Mouse (Mus musculus) embryonic stem cell, embryonic (primary cell): ENCODE results near the gene Xab2.

ENCODE experiments used
- CTCF ChIA-PET, 4 experiments: fragments of 300-600 bp in 2 of 4; fragments of 350-600 bp in 2 of 4; sonication (Branson Sonifier 250); formaldehyde crosslinking; loops; one replicate each; lab custom pipeline; 2022; ENCODE audit warnings: inconsistent platforms in 2 of 4; lab: Charles Lee
- POLR2A ChIA-PET, 4 experiments: fragments of 300-600 bp in 2 of 4; fragments of 350-600 bp in 2 of 4; sonication (Branson Sonifier 250); formaldehyde crosslinking; loops; one replicate each; lab custom pipeline; 2022; ENCODE audit warnings: antibody characterized with exemption in 4 of 4, inconsistent platforms in 1 of 4; lab: Charles Lee

Xab2 gene

GRCm38 (mm10) chr8:3631478-3631875 is 10.4 kb upstream of the Xab2 start:
- CTCF ChIA-PET: interaction anchor here in 3 of 4 experiments (1.2 to 1.5 kb wide), 4 partner anchors 14 to 45 kb away, joined by 3 to 5 read pairs (median 4); partner anchors contain the start of gene Fcor (in 2 of the 3)
- POLR2A ChIA-PET: interaction anchor here in 2 of 4 experiments (0.6 to 3.3 kb wide), 31 partner anchors 8 to 370 kb away, joined by 3 to 16 read pairs (median 4); partner anchors contain the start of genes Camsap3 (in 2 of the 2), Pet100 (in 2 of the 2), Xab2 (in 2 of the 2) and C330021F23Rik (in 1 of the 2)

- ChIA-PET CTCF (interaction anchor here in 3 of 4 experiments (0.7 to 1.5 kb wide), 5 partner anchors 15 to 46 kb away, joined by 3 to 5 read pairs (median 3); partner anchors contain the start of gene Fcor (in 2 of the 3)), POLR2A (interaction anchor here in 2 of 4 experiments (0.6 to 3.3 kb wide), 32 partner anchors 8 to 130 kb away, joined by 3 to 16 read pairs (median 4); partner anchors contain the start of genes Camsap3 (in 2 of the 2), Pet100 (in 2 of the 2), Xab2 (in 2 of the 2) and C330021F23Rik (in 1 of the 2))
These were observed 9.7 kb upstream of the Xab2 start, which contains the start of gene Stxbp2 for GRCm38 (mm10) chr8:3630647-3631477. Gene Stxbp2 (plus strand): TSS chr8:3630955.

DNA sequence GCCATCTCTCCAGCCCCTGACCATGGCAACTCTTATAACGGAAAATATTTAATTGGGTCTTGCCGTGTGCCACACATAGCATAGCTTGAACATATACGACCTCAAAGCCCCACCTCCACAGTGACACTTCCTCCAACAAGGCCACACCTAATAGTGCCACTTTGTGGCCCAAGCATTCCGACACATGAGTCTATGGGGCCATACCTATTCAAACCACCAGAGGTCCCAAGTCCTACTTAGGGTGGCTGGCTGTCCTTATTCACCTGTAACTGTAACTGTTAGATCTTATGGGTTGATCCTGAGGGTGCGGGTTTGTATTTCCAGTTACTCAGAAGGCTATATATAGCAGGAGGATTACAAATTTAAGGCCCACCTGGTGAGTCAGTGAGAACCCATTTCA is 6.9 kb upstream of the Xab2 start:
- CTCF ChIA-PET: interaction anchor here in 3 of 4 experiments (0.6 to 3.4 kb wide), 11 partner anchors 14 to 228 kb away, joined by 3 to 23 read pairs (median 6); partner anchors contain the start of genes Fcor (in 3 of the 3) and Trappc5 (in 2 of the 3)
- POLR2A ChIA-PET: interaction anchor here in 2 of 4 experiments (0.8 to 2.3 kb wide), 9 partner anchors 9 to 240 kb away, joined by 3 to 7 read pairs (median 3); partner anchors contain the start of genes Fcor (in 1 of the 2) and Mcoln1 (in 1 of the 2)

DNA sequence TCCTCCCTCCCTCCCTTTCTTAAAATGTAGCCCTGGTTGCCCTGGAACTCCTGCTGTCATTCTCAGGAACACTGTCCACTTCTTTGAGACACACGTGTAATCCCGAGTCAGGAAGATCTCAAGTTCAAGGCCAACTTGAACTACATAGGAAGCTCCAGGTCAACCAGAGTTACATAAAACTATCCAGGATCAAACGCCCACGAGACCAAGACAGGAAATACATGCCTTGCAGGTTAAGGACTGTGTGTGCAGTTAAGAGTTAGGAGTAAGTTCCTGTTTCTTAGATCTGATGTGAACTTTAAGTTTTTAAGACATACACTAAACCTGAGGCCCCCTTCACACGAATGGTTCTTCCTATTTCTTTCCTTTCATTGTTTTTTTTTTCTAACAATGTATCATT is 5.9 kb upstream of the Xab2 start:
- ChIA-PET CTCF (interaction anchor here in 2 of 4 experiments (0.7 to 3.4 kb wide), 3 partner anchors 15 to 46 kb away, joined by 3 to 23 read pairs (median 11); partner anchors contain the start of gene Fcor (in 2 of the 2)), POLR2A (interaction anchor here in 3 of 4 experiments (0.7 to 1.6 kb wide), 5 partner anchors 11 to 239 kb away, joined by 3 to 4 read pairs (median 3); partner anchors contain the start of gene Fcor (in 1 of the 3))

GRCm38 (mm10) chr8:3625445-3625844 is 4.3 kb upstream of the Xab2 start, which contains the start of gene Pcp2:
Gene Pcp2 (minus strand): TSS chr8:3625545.
- POLR2A ChIA-PET: interaction anchor here in 3 of 4 experiments (0.7 to 1.5 kb wide), 5 partner anchors 8 to 165 kb away, joined by 3 to 5 read pairs (median 4); no protein-coding TSS in a partner anchor
- CTCF ChIA-PET: no interaction called here

DNA sequence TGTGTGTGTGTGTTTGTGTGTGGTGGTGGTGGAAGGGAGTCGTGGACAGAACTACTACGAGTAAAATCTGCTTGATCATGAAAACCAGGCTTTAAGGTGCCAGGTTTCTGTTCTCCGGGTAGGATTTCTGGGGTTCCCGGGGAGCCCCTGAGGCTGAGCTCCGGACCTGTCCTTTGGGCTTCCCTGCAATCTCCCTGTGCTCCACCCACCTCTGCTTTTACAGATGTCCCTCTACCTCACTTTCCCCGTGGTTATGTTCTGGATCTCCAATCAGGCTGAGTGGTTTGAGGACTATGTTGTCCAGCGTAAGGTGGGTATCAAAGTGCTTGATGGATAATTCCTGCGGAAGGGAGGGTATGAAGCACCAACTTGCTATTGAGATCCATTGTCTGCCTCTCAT is 1.0 kb upstream of the Xab2 start:
- CTCF ChIA-PET: interaction anchor here in 3 of 4 experiments (0.7 to 1.5 kb wide), 4 partner anchors 21 to 63 kb away, joined by 4 to 8 read pairs (median 4); partner anchors contain the start of gene Fcor (in 1 of the 3)
- POLR2A ChIA-PET: interaction anchor here (0.5 to 5.3 kb wide), 37 partner anchors 8 to 544 kb away, joined by 3 to 48 read pairs (median 4); partner anchors contain the start of genes Fcor (in 2 of the 4), Mcoln1 (in 2 of the 4), Stxbp2 (in 2 of the 4) and Trappc5 (in 2 of the 4)

- POLR2A ChIA-PET: interaction anchor here (0.6 to 10.2 kb wide), 25 partner anchors 8 to 229 kb away, joined by 3 to 113 read pairs (median 5); partner anchors contain the start of genes Camsap3 (in 2 of the 4), Fcor (in 2 of the 4), Pet100 (in 2 of the 4) and Xab2 (in 2 of the 4)
- CTCF ChIA-PET: interaction anchor here in 3 of 4 experiments (0.7 to 1.6 kb wide), 5 partner anchors 10 to 820 kb away, joined by 3 to 7 read pairs (median 4); partner anchors contain the start of gene Trappc5 (in 1 of the 3)
These were observed 11.3 kb downstream of the Xab2 start for GRCm38 (mm10) chr8:3609816-3610150.

GRCm38 (mm10) chr8:3609046-3609815 is 11.9 kb downstream of the Xab2 start:
- CTCF ChIA-PET: interaction anchor here in 3 of 4 experiments (0.6 to 1.6 kb wide), 6 partner anchors 9 to 821 kb away, joined by 3 to 7 read pairs (median 4); no protein-coding TSS in a partner anchor
- POLR2A ChIA-PET: interaction anchor here (0.7 to 10.2 kb wide), 27 partner anchors 8 to 229 kb away, joined by 3 to 113 read pairs (median 4); partner anchors contain the start of genes Pet100 (in 2 of the 4), Xab2 (in 2 of the 4), Camsap3 (in 1 of the 4) and Fcor (in 1 of the 4)

GRCm38 (mm10) chr8:3607822-3608221 is 13.3 kb downstream of the Xab2 start:
- ChIA-PET POLR2A (interaction anchor here in 2 of 4 experiments (0.9 to 10.2 kb wide), 17 partner anchors 9 to 150 kb away, joined by 3 to 113 read pairs (median 7); partner anchors contain the start of genes Camsap3 (in 2 of the 2), Pet100 (in 2 of the 2), Xab2 (in 2 of the 2) and Mcoln1 (in 1 of the 2)), CTCF (interaction anchor here in 2 of 4 experiments (0.8 to 1.4 kb wide), 2 partner anchors 49 kb away, joined by 4 to 5 read pairs; no protein-coding TSS in a partner anchor)

- ChIA-PET CTCF (interaction anchor here in 1 of 4 experiments (0.7 kb wide), 1 partner anchor 140 kb away, joined by 4 read pairs; no protein-coding TSS in a partner anchor), POLR2A (interaction anchor here in 2 of 4 experiments (0.6 to 10.2 kb wide), 15 partner anchors 8 to 212 kb away, joined by 3 to 113 read pairs (median 3); partner anchors contain the start of genes C330021F23Rik (in 2 of the 2), Camsap3 (in 2 of the 2), Pet100 (in 1 of the 2) and Xab2 (in 1 of the 2))
These were observed 14.5 kb downstream of the Xab2 start for GRCm38 (mm10) chr8:3606593-3606992.

- ChIA-PET POLR2A (interaction anchor here in 3 of 4 experiments (0.9 to 2.5 kb wide), 9 partner anchors 10 to 61 kb away, joined by 3 to 17 read pairs (median 3); no protein-coding TSS in a partner anchor), CTCF (interaction anchor here in 2 of 4 experiments (1.1 to 1.3 kb wide), 2 partner anchors 10 to 68 kb away, joined by 3 read pairs; partner anchors contain the start of gene Fcor (in 1 of the 2))
These were observed 17.7 kb downstream of the Xab2 start for GRCm38 (mm10) chr8:3603439-3603838.

GRCm38 (mm10) chr8:3600401-3600800 is 20.7 kb downstream of the Xab2 start:
- ChIA-PET POLR2A (interaction anchor here (0.6 to 5.6 kb wide), 28 partner anchors 9 to 105 kb away, joined by 3 to 113 read pairs (median 8); partner anchors contain the start of genes C330021F23Rik (in 3 of the 4), Camsap3 (in 2 of the 4), Pnpla6 (in 2 of the 4) and Mcoln1 (in 1 of the 4)), CTCF (interaction anchor here in 2 of 4 experiments (1.2 to 1.9 kb wide), 3 partner anchors 9 to 27 kb away, joined by 3 to 5 read pairs (median 3); no protein-coding TSS in a partner anchor)

DNA sequence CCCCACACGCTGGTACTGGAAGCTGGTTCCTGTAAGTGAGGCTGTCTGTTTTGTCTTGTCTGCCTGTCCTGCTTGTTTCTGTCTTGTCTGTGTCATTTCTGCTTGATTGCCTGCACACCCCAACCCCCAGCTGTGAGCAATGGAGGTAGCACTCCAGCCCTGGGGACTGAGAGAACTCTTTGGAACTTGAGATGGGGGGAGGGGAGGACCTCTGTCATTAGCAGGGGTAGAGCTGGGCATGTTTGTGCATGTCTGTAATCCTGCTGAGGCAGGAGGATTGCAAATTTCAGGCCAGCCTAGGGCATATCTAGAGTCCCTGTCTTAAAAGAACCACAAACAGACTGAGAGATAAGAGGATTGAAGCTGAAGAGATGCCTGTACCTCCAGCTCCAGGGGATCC is 21.9 kb downstream of the Xab2 start:
- ChIA-PET POLR2A (interaction anchor here (0.5 to 5.6 kb wide), 41 partner anchors 10 to 614 kb away, joined by 3 to 113 read pairs (median 8); partner anchors contain the start of genes Camsap3 (in 3 of the 4), C330021F23Rik (in 2 of the 4), Fcor (in 2 of the 4) and Mcoln1 (in 2 of the 4)), CTCF (interaction anchor here in 3 of 4 experiments (0.6 to 2.2 kb wide), 11 partner anchors 10 to 132 kb away, joined by 3 to 7 read pairs (median 3); partner anchors contain the start of genes Fcor (in 2 of the 3), Camsap3 (in 1 of the 3), Pex11g (in 1 of the 3) and Trappc5 (in 1 of the 3))

GRCm38 (mm10) chr8:3598054-3598453 is 23.1 kb downstream of the Xab2 start:
- CTCF ChIA-PET: interaction anchor here (0.5 to 2.2 kb wide), 17 partner anchors 11 to 261 kb away, joined by 3 to 7 read pairs (median 4); partner anchors contain the start of genes Trappc5 (in 3 of the 4), Fcor (in 2 of the 4), C330021F23Rik (in 1 of the 4) and Camsap3 (in 1 of the 4)
- POLR2A ChIA-PET: interaction anchor here (0.5 to 5.6 kb wide), 80 partner anchors 10 to 1080 kb away, joined by 3 to 113 read pairs (median 5); partner anchors contain the start of genes C330021F23Rik (in 3 of the 4), Camsap3 (in 3 of the 4), Mcoln1 (in 3 of the 4) and Pet100 (in 3 of the 4)

- ChIA-PET POLR2A (interaction anchor here in 2 of 4 experiments (0.7 to 2.6 kb wide), 5 partner anchors 15 to 80 kb away, joined by 3 to 10 read pairs (median 4); partner anchors contain the start of gene C330021F23Rik (in 1 of the 2)), CTCF (no interaction called here)
These were observed 26.6 kb downstream of the Xab2 start for GRCm38 (mm10) chr8:3594466-3594865.
